Mouse (Mus musculus): ENCODE data around the gene Ttc14. TPM values are rescaled to one million over a fixed set of nuclear protein-coding genes. Genes with fewer than 3 reads are reported as not detected.

Ttc14 gene
- polyA plus RNA-seq, 1 experiment from 2014 or later = 30.9 TPM

- no peaks in the 10 kb centered on the region for H3K36me3 ChIP-seq (ENCODE audit: control insufficient read depth, insufficient read depth, low read length)
- no peaks in the 10 kb centered on the region for H3K9me3 ChIP-seq (ENCODE audit: control insufficient read depth, low read length)
- no peak for DNase-seq (ENCODE audit: low spot score)
- no peak overlapping the region for H3K27ac ChIP-seq (replicated peaks)
- H3K4me1 ChIP-seq (replicated peaks; ENCODE audit: control insufficient read depth, insufficient read depth) = no peaks in the 10 kb centered on the region
- no peak overlapping the region for H3K4me3 ChIP-seq (ENCODE audit: low read depth, low read length)
- H3K4me2 ChIP-seq (replicated peaks; ENCODE audit: low read depth) = no peak overlapping the region
- peak; percentile 65 for TF ChIP-seq CTCF (IDR thresholded peaks at IDR 0.05; ENCODE audit: low read depth)
- no peak for TF ChIP-seq EP300 (optimal IDR thresholded peaks at IDR 0.05)
- WGBS = 58% methylated on average over 1 of the region's 1 CpGs
- no peak for ATAC-seq (ENCODE audit: low FRiP score, low TSS enrichment)
- H3K27me3 ChIP-seq (ENCODE audit: control insufficient read depth, insufficient read depth, low read length) = no peaks in the 10 kb centered on the region
- H3K9ac ChIP-seq (ENCODE audit: low read length) = no peak overlapping the region
These were observed 53.4 kb downstream of the Ttc14 start for GRCm38 (mm10) chr3:33853062-33853461.

- Histone ChIP-seq H3K27me3 (ENCODE audit: control insufficient read depth, insufficient read depth, low read length) (no peaks in the 10 kb centered on the region), H3K4me1 (replicated peaks; ENCODE audit: control insufficient read depth, insufficient read depth) (no peaks in the 10 kb centered on the region), H3K9me3 (ENCODE audit: control insufficient read depth, low read length) (no peaks in the 10 kb centered on the region), H3K27ac (replicated peaks) (no peak overlapping the region), H3K4me2 (replicated peaks; ENCODE audit: low read depth) (no peak overlapping the region), H3K36me3 (ENCODE audit: control insufficient read depth, insufficient read depth, low read length) (no peaks in the 10 kb centered on the region), H3K9ac (ENCODE audit: low read length) (no peak overlapping the region), H3K4me3 (ENCODE audit: low read depth, low read length) (no peak overlapping the region)
- TF ChIP-seq CTCF (IDR thresholded peaks at IDR 0.05; ENCODE audit: low read depth) (no peak), EP300 (optimal IDR thresholded peaks at IDR 0.05) (no peak)
- ATAC-seq (ENCODE audit: low FRiP score, low TSS enrichment) (no peak), DNase-seq (ENCODE audit: low spot score) (no peak)
- 80% methylated on average over 3 of the region's 3 CpGs for WGBS
These were observed 59.3 kb downstream of the Ttc14 start for GRCm38 (mm10) chr3:33858939-33859338.

- Histone ChIP-seq H3K4me2 (replicated peaks; ENCODE audit: low read depth) (no peak overlapping the region), H3K27ac (replicated peaks) (no peak overlapping the region), H3K4me1 (replicated peaks; ENCODE audit: control insufficient read depth, insufficient read depth) (no peaks in the 10 kb centered on the region), H3K27me3 (ENCODE audit: control insufficient read depth, insufficient read depth, low read length) (no peaks in the 10 kb centered on the region), H3K36me3 (ENCODE audit: control insufficient read depth, insufficient read depth, low read length) (no peaks in the 10 kb centered on the region), H3K4me3 (ENCODE audit: low read depth, low read length) (no peak overlapping the region), H3K9ac (ENCODE audit: low read length) (no peak overlapping the region), H3K9me3 (ENCODE audit: control insufficient read depth, low read length) (no peaks in the 10 kb centered on the region)
- no peak for DNase-seq (ENCODE audit: low spot score)
- no peak for ATAC-seq (ENCODE audit: low FRiP score, low TSS enrichment)
- TF ChIP-seq EP300 (optimal IDR thresholded peaks at IDR 0.05) (no peak), CTCF (IDR thresholded peaks at IDR 0.05; ENCODE audit: low read depth) (no peak)
These were observed 64.4 kb downstream of the Ttc14 start for GRCm38 (mm10) chr3:33864000-33864540.

Other genes with a start within 250 kb of the Ttc14 start
- gene Ccdc39, start 44.5 kb downstream of the Ttc14 start, polyA plus RNA-seq (2015; fragmentation: Nextera tagmentation; extraction: Ambion mirVana) = 0.65 and 0.80 TPM in 2 replicates
- gene Fxr1, start 220.1 kb downstream of the Ttc14 start, polyA plus RNA-seq (2015; fragmentation: Nextera tagmentation; extraction: Ambion mirVana) = 19.0 and 19.6 TPM in 2 replicates

Data from stomach, postnatal 0 days (tissue).